Mouse (Mus musculus) gastrocnemius, postnatal 10 days (tissue): ENCODE data around the gene Trim15. TPM values are rescaled to one million over a fixed set of nuclear protein-coding genes. Genes with fewer than 3 reads are reported as not detected.
A peak's percentile ranks its signal among the peaks of the same experiment; 100 is the strongest.

ENCODE experiments used
- DNase-seq: peaks from one replicate; pipeline ENCODE4 v3.0.0; 2021; ENCODE audit warnings: mixed read lengths
- total RNA-seq, 2 experiments: library from RNA; stranded (reverse); gene quantifications; 2 replicates each; pipeline ENCODE4 v1.2.3; 2021

Gene Trim15
- total RNA-seq, 2 experiments from 2014 or later = not detected

GRCm38 (mm10) chr17:36869284-36869954, 2.4 kb upstream of the Trim15 start, which contains the start of gene Trim10:
Gene Trim10 (plus strand): TSS chr17:36869574.
- DNase-seq = no peak

DNA sequence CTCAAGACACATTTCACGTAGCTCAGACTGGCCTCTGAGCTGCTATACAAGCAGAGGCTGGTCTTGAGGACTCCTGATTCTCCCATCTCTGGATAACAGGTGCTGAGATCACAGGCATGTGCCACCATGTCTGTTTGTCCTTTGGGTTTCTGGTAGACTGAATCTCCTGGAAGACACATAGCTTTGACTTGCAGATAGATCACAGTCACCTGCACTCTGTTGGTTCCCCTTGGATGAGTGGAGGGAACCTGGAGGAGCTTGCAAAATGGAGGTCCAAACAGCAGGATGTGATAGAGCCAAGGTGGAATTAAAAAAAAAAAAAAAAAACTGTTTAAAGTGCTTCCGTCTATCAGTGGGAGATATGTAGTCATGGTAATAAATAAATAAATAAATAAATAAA, 1.8 kb upstream of the Trim15 start:
- no peak for DNase-seq

- no peak for DNase-seq
Observed at GRCm38 (mm10) chr17:36861680-36862079, 5.3 kb downstream of the Trim15 start.

- no peak for DNase-seq
Observed at GRCm38 (mm10) chr17:36858181-36858580, 8.8 kb downstream of the Trim15 start.

GRCm38 (mm10) chr17:36856236-36856635, 10.8 kb downstream of the Trim15 start:
- no peak for DNase-seq

GRCm38 (mm10) chr17:36855484-36855883, 11.5 kb downstream of the Trim15 start:
- no peak for DNase-seq

GRCm38 (mm10) chr17:36851627-36852026, 15.4 kb downstream of the Trim15 start:
- no peak for DNase-seq

DNA sequence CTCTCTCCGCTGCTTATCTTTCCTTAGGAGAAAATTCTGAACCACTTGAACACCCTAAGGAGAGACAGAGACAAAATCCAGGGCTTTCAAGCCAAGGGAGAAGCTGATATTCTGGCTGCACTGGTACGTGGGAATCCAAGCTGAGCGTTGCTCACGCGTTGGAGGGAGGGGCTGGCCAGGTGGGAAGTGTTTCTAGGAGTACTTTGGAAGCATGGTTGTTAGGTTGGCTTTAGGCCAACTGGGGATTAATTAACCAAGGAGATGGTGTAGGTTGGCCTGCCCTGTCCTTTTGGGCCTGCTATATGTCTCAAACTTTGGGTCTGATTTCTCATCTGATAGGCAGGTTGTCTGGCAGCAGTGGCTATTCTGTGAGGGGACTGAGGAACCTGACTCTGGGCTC, 15.8 kb downstream of the Trim15 start:
- DNase-seq = no peak

- DNase-seq = no peak
Observed at GRCm38 (mm10) chr17:36849992-36850391, 17.0 kb downstream of the Trim15 start.

DNA sequence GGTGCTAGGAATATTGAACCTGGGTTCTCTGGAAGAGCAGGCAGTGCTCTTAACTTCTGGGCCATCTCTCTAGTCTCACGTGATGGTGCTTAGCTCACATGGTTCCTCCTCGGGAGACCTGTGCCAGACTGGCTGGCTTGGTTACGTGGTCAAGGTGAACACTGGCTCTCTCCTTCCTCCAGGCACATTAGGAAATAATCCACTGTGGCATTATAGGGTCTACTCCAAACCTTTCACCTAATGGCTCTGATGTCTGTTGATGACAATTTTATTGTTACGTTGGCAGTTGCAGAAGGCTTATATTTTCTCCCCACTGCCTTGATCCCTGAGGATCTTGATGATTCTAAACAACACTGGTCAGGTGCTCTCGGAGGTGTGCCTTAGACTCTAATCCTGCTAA, 18.1 kb downstream of the Trim15 start:
- no peak for DNase-seq

- DNase-seq = no peak
Observed at GRCm38 (mm10) chr17:36844725-36845124, 22.3 kb downstream of the Trim15 start.

DNA sequence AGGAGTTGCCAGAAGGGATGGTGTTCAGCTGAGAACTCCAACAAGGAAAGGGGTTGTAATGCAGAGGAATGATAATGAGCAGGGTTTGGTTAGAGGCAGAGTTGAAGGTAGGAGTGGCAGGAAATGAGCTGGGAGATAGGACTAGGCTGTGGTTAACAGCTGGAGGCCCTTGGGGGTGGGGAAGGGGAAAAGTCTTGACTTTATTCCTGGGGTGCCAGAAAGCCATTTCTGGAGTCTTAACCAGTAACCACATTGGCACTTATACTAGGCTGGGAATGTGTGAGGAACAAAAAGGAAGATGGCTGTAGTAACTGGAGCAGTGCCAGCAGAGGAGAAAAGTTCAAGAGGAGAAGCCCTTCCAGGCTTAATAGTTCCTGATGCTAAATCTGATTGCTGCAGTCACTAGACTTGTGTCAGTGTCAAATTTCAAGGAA, 22.7 kb downstream of the Trim15 start:
- no peak for DNase-seq

DNA sequence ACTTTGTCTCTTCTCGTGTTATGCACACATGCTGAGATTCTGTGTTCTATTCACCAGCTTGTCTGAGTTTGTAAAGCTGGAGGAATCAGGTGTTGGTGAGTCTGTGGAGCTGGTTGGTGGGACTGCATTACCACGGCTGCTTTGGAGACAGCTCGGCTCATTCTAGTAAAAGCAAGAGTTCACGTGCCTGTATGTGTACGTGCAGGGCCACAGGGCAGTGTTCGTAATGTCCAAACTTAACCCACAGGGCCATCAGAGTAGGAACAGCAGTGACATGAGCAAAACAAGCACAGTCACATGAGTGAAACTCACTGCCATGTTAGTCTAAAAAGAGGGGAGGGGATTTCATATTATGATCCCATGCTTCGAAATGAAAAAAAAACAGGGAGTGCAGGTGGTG, 23.3 kb downstream of the Trim15 start:
- DNase-seq = no peak

- DNase-seq = no peak
Observed at GRCm38 (mm10) chr17:36840961-36841445, 26.0 kb downstream of the Trim15 start.

GRCm38 (mm10) chr17:36839931-36840330, 27.1 kb downstream of the Trim15 start:
- DNase-seq = no peak

- DNase-seq = no peak
Observed at GRCm38 (mm10) chr17:36839001-36839400, 28.0 kb downstream of the Trim15 start.

DNA sequence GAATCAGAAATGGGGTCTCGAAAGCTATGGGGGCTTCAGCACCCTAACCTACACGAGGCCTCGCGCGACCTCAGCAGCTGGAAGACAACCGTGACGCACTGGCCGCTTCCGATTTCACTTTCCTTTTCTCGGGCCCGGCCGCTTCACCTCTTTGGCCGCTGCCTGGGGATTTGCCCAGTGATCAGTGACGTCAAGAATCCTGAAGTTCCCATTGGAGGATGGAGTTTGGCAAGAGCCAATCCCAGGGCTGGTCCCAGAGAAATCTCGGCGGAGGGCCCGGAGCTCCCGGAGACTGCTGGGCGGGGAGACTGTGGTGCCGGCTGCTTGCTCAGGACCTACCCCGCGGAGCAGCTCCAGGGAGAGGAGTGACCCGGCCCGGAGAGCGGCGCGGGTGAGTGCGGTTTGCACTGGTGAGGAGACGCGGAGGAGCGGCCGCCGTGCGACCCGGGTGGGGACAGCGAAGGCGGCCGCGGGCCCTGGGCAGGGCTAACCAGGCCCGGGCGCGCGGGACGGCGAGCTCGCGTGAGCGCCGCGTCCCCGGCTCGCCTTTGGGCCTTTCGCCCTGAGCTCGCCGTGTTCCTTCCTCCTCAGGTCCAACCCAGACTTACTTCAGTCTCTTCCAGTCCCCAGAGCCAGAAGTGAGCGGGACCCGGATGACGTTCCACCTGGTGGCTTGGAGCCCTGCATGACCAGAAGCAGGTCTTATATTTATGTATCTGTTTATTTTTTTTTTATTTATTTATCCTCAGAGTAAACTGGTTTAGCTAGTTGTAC, 29.9 kb downstream of the Trim15 start, which contains the start of gene Trim26:
Gene Trim26, plus strand, starts transcription at position 261 of the 774 bp plus-strand sequence.
- DNase-seq = peak; percentile 95

DNA sequence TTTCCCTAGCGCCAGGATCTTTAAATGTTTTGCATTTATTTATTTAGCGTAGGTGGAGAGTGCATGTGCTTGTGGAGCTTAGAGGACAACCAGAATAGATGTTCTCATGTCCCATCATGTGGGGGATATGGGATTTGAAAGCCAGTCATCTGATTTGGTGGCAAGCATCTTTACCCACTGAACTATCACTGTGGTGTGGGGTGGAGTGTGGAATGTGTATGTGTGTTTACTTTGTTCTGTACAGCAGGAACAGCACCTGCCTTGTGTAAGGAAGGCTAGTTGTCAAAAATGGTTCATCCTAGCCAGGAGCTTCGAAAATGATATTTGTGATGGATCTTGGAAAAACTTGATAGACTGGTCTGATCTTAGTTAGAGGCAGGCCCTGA, 30.6 kb downstream of the Trim15 start:
- DNase-seq = no peak

GRCm38 (mm10) chr17:36835591-36836426, 31.2 kb downstream of the Trim15 start:
- peak; percentile 48 for DNase-seq

DNA sequence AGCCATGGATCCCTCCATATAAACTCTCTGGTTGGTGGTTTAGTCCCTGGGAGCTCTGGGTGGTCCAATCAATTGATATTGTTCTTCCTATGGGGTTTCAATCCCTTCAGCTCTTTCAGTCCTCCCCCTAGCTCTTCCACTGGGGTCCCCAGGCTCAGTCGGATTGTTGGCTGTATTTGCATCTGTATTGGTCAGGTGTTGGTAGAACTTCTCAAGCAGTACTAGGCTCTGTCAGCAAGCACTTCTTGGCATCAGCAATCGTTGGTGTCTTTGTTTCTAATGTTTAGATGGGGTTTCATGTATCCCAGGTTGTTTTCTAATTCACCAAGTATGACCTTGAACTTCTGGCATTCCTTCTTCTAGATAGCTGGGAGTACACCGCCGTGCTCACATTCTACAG, 34.3 kb downstream of the Trim15 start:
- no peak for DNase-seq

DNA sequence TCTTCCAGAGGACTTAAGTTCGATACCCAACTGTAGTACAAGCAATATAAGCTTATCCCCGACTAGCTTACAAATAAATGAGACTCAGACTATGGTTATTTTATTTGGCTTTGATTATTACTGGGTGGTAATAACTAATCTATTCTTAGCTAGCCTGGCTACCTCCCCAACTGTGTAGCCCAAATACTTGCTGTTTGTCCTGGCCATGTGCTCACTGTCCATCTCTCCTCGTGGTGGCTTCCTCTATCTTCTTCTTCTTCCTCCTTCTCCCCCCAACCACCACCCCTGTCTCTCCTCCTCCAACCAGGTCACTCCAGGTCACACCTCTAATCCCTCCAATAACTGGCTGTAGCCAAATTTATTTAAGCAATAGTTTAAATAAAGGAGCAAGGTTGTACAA, 36.5 kb downstream of the Trim15 start:
- no peak for DNase-seq

DNA sequence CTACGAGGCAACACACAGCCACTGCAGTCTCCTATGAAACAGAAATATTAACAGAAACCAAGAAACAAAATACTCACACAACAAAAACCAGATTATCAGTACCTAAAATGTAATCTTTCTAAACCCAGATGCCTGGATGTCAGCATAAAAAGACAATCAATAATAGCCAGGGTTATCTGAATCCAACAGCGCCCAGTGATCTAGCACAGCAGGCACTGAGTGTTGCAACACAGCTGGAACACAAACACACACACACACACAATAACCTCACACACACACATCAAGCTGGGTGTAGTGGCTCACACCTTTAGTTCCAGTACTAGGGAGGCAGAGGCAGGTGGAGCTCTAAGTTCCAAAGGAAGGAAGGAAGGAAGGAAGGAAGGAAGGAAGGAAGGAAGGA, 38.5 kb downstream of the Trim15 start:
- no peak for DNase-seq

DNA sequence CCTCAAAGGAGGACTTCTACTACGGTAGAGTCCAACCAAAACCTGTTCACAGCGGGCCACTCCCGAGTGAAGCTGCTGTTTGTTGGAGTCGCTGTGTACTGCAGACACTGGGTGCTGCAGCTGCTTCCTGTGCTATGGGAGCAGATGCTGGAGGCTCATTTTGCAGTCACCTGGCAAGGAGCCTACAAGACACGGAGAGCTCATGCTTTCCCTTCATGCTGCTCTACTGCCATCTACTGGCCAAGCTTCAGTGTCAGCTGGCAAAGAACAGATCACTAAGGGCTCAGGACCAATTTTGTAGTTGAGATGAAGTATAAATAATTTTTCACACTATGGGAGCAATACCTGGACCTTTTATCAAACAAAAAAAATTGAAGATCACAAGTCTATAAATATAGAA, 41.0 kb downstream of the Trim15 start:
- peak; percentile 87 for DNase-seq
